Mouse (Mus musculus) heart, postnatal 0 days (tissue): ENCODE measurements around the gene Zcchc9. TPM values are rescaled to one million over a fixed set of nuclear protein-coding genes. Genes with fewer than 3 reads are reported as not detected.

Source experiments
- ATAC-seq: fragments of 200-750 bp; cut with Nextera tagmentation; 2 replicates; pipeline ENCODE4 v1.8.0; 2017; ENCODE audit warnings: low read depth, moderate number of reproducible peaks, moderate library complexity; ENCODE audit not compliant: insufficient read depth
- DNase-seq: peaks from one replicate; pipeline ENCODE4 v3.0.0-alpha.2; 2016; ENCODE audit warnings: low spot score
- H3K27ac ChIP-seq: fragments of 300-500 bp; sonication (generic); 2 replicates; pipeline ENCODE4 v1.5.1; 2014; ENCODE audit warnings: low read depth, mild to moderate bottlenecking
- H3K27me3 ChIP-seq: fragments of 300-500 bp; sonication (generic); 2 replicates; pipeline ENCODE4 v1.6.1; 2014; ENCODE audit warnings: low read length, mixed read lengths; ENCODE audit not compliant: control insufficient read depth, insufficient read depth
- H3K36me3 ChIP-seq: fragments of 300-500 bp; sonication (generic); replicated peaks from 2 replicates; pipeline ENCODE4 v1.6.1; 2014; ENCODE audit warnings: low read length, mixed read lengths; ENCODE audit not compliant: control insufficient read depth, insufficient read depth
- H3K4me1 ChIP-seq: fragments of 300-500 bp; sonication (generic); 2 replicates; pipeline ENCODE4 v1.6.1; 2014; ENCODE audit warnings: antibody characterized with exemption; ENCODE audit not compliant: control insufficient read depth, insufficient read depth
- H3K4me2 ChIP-seq: fragments of 300-500 bp; sonication (generic); 2 replicates; pipeline ENCODE4 v1.6.1; 2014; ENCODE audit warnings: low read depth, mild to moderate bottlenecking, low read length, moderate library complexity
- H3K4me3 ChIP-seq: fragments of 300-500 bp; sonication (generic); 2 replicates; pipeline ENCODE4 v1.5.1; 2014; ENCODE audit warnings: low read depth, low read length
- H3K9ac ChIP-seq: fragments of 300-500 bp; sonication (generic); replicated peaks from 2 replicates; pipeline ENCODE4 v1.6.1; 2014; ENCODE audit warnings: low read depth, low read length, mixed read lengths
- H3K9me3 ChIP-seq: fragments of 300-500 bp; sonication (generic); replicated peaks from 2 replicates; pipeline ENCODE4 v1.6.1; 2016; ENCODE audit warnings: low read length; ENCODE audit not compliant: control insufficient read depth
- CTCF ChIP-seq: IDR thresholded peaks from 2 replicates; pipeline ENCODE4 v1.5.1; 2016; ENCODE audit warnings: antibody characterized with exemption, control low read depth, low read depth
- EP300 ChIP-seq: IDR thresholded peaks from 2 replicates; pipeline ENCODE4 v1.6.1; 2016; ENCODE audit warnings: antibody characterized with exemption, low read depth
- WGBS: fragments of 180-500 bp; shearing (Covaris S2); extraction: QIAGEN DNeasy Blood & Tissue Kit; methylation state at CpG from one replicate; pipeline ENCODE4 v1.1.7; 2014; 5-methylcytosine and 5-hydroxymethylcytosine counted together
- microRNA-seq: library from miRNA; unstranded; fragments of <30 nt; microRNA quantifications from one replicate; pipeline ENCODE4, GENCODE M21; 2016
- polyA plus RNA-seq: library from polyadenylated mRNA; unstranded; fragments of >200 nt; fragmentation: Nextera tagmentation; extraction: Ambion mirVana; gene quantifications from 2 replicates; pipeline ENCODE4 v1.2.1, GENCODE M21; 2015
- total RNA-seq: library from RNA; depleted of rRNA; stranded (reverse); fragments of >200 nt; gene quantifications from 2 replicates; pipeline ENCODE4 v1.2.3, GENCODE M21; 2014; ENCODE audit warnings: low replicate concordance; rRNA removed

The Zcchc9 gene
- total and polyA plus RNA-seq, 2 experiments from 2014 or later: 5.2 to 21.5 TPM

DNA sequence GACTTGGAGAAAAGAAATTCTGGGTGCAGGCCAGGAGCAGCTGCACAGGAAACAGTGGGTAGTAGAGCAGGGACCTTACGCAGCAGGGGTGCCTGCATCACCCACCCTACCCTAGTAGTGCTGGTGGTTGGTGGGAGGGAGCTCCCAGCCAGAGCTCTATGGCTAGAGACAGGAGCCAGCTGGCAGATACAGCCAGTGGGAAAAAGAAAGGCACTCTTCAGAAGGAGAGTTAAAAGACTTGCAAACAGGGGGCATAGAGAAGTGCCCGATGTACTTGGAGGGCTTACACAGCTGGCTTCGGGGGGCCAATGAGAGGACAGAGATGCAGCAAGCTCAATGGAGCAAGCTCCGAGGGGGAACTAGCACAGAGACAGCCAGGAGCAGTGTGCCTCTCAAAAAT lies 53.8 kb downstream of the Zcchc9 start:
- Histone ChIP-seq H3K27ac (no peak overlapping the region), H3K9me3 (no peaks in the 10 kb centered on the region), H3K4me1 (no peaks in the 10 kb centered on the region), H3K36me3 (no peaks in the 10 kb centered on the region), H3K9ac (no peak overlapping the region), H3K4me2 (no peak overlapping the region), H3K4me3 (no peak overlapping the region), H3K27me3 (no peaks in the 10 kb centered on the region)
- ATAC-seq (no peak), DNase-seq (no peak)
- 61% methylated on average over 4 of the region's 4 CpGs for WGBS
- TF ChIP-seq EP300 (no peak), CTCF (no peak)

DNA sequence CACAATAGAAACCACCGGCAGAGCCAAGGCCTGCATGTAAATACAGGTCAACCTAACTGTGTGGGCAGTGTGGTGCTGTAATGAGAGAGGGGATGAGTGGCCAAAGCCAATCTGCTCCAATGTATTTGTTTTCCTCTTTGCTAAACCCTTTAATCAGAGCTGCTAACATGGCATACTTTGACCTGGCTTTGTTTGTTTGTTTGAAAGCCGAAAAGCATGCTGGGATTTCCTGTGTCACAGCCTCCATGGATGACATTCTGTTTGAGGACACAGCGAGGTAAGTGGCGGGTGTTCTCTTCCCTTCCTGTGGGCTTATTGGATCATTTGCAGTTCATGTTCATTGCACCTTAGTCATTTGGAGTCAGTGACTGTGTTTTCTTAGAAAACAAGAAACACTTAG lies 57.5 kb downstream of the Zcchc9 start:
- WGBS: 70% methylated on average over 4 of the region's 4 CpGs
- Histone ChIP-seq H3K4me2 (no peak overlapping the region), H3K27ac (no peak overlapping the region), H3K9me3 (no peaks in the 10 kb centered on the region), H3K36me3 (no peaks in the 10 kb centered on the region), H3K4me3 (no peak overlapping the region), H3K9ac (no peak overlapping the region), H3K27me3 (no peaks in the 10 kb centered on the region), H3K4me1 (no peaks in the 10 kb centered on the region)
- ATAC-seq: no peak
- no peak for TF ChIP-seq EP300
- TF ChIP-seq CTCF: no peak
- no peak for DNase-seq

- no peaks in the 10 kb centered on the region for H3K9me3 ChIP-seq
- H3K36me3 ChIP-seq: no peaks in the 10 kb centered on the region
- H3K9ac ChIP-seq: no peak overlapping the region
- H3K27ac ChIP-seq: no peak overlapping the region
- no peak overlapping the region for H3K4me3 ChIP-seq
- H3K27me3 ChIP-seq: no peaks in the 10 kb centered on the region
- no peak for DNase-seq
- H3K4me1 ChIP-seq: no peaks in the 10 kb centered on the region
- 81% methylated on average over 2 of the region's 2 CpGs for WGBS
- ATAC-seq: no peak
- H3K4me2 ChIP-seq: no peak overlapping the region
- TF ChIP-seq EP300 (no peak), CTCF (no peak)
Measured at GRCm38 (mm10) chr13:91748401-91748800, 59.1 kb downstream of the Zcchc9 start.

Small RNA genes within 50 kb of the gene (microRNA-seq; reads per million reads assigned to microRNA genes)
- not detected for gene Gm27656

Other genes with a start within 250 kb of the Zcchc9 start
- gene Acot12, start 66.2 kb downstream of the Zcchc9 start, total RNA-seq: 0.11 TPM in 1 of 2 replicates, not detected in the other
- not detected in 2 replicates for gene Acot12, start 66.2 kb downstream of the Zcchc9 start, polyA plus RNA-seq
- 406 and 571 TPM in 2 replicates for gene Ckmt2, start 69.2 kb upstream of the Zcchc9 start, total RNA-seq
- 394 and 421 TPM in 2 replicates for gene Ckmt2, start 69.2 kb upstream of the Zcchc9 start, polyA plus RNA-seq